Mouse (Mus musculus) heart, postnatal 0 days (tissue): ENCODE measurements at regions not wholly inside any gene's neighbourhood (a gene's known extent, or its start where the extent isn't known, plus 50 kb on each side); places are given as distances from the start of the nearest gene placed in this dataset.

ENCODE experiments used
- CTCF ChIP-seq: IDR thresholded peaks from 2 replicates; pipeline ENCODE4 v1.5.1; 2016; ENCODE audit warnings: antibody characterized with exemption, control low read depth, low read depth
- EP300 ChIP-seq: IDR thresholded peaks from 2 replicates; pipeline ENCODE4 v1.6.1; 2016; ENCODE audit warnings: antibody characterized with exemption, low read depth

- TF ChIP-seq CTCF = no peak
- no peak for TF ChIP-seq EP300
Measured at GRCm38 (mm10) chr3:62085544-62085943, 252.6 kb upstream of the Arhgef26 start.
